Mouse (Mus musculus) CH12.LX (cell line): ENCODE data around the gene Grm8. TPM values are rescaled to one million over a fixed set of nuclear protein-coding genes. Genes with fewer than 3 reads are reported as not detected.

Experiments
- DNase-seq: peaks from one replicate; pipeline ENCODE4 v3.0.0-alpha.2; 2013; ENCODE audit errors: extremely low read depth
- H3K27ac ChIP-seq: 2 replicates; pipeline ENCODE4 v1.5.1; 2012; ENCODE audit warnings: low read depth, mild to moderate bottlenecking, control low read depth, moderate library complexity; ENCODE audit not compliant: insufficient read depth
- H3K27me3 ChIP-seq: replicated peaks from 2 replicates; pipeline ENCODE3; 2012; ENCODE audit warnings: inconsistent platforms
- H3K36me3 ChIP-seq, 2 experiments: replicated peaks in 1 of 2; 2 replicates each; pipeline versions ENCODE3 to v1.6.1; 2012; ENCODE audit warnings: inconsistent platforms in 1 of 2, low read length in 1 of 2, mild to moderate bottlenecking in 1 of 2, mixed read lengths in 1 of 2, moderate library complexity in 1 of 2; ENCODE audit not compliant: control insufficient read depth in 1 of 2, insufficient read depth in 1 of 2
- H3K4me1 ChIP-seq, 2 experiments: 2 replicates each; pipeline ENCODE4 v1.6.1; 2012; ENCODE audit warnings: inconsistent platforms in 1 of 2, moderate library complexity in 1 of 2; ENCODE audit not compliant: insufficient read depth in 2 of 2, control insufficient read depth in 1 of 2
- H3K4me2 ChIP-seq: 2 replicates; pipeline ENCODE4 v1.6.1; 2012; ENCODE audit warnings: low read depth, mild to moderate bottlenecking, control low read depth; ENCODE audit not compliant: poor library complexity, insufficient read depth, severe bottlenecking
- H3K4me3 ChIP-seq, 3 experiments: fragments of 150-350 bp in 1 of 3; sonication (generic) in 1 of 3; replicated peaks in 1 of 3; 2 replicates each; pipeline versions ENCODE3 to v1.5.1; 2011 to 2012; ENCODE audit warnings: low read depth in 2 of 3, low read length in 2 of 3, mild to moderate bottlenecking in 2 of 3, moderate library complexity in 2 of 3, control low read depth in 1 of 3, improper control_type of control experiment in 1 of 3, inconsistent platforms in 1 of 3, mixed read lengths in 1 of 3; ENCODE audit not compliant: poor library complexity in 1 of 3
- H3K79me2 ChIP-seq: replicated peaks from 2 replicates; pipeline ENCODE4 v1.6.1; 2012; ENCODE audit warnings: mild to moderate bottlenecking, moderate library complexity; ENCODE audit not compliant: control insufficient read depth, poor library complexity, insufficient read depth, severe bottlenecking; ENCODE audit errors: extremely low read depth
- H3K9ac ChIP-seq: 2 replicates; pipeline ENCODE4 v1.6.1; 2012; ENCODE audit warnings: low read depth, mild to moderate bottlenecking, control low read depth, moderate library complexity; ENCODE audit not compliant: insufficient read depth
- H3K9me3 ChIP-seq: replicated peaks from 2 replicates; pipeline ENCODE3; 2012; ENCODE audit warnings: low read length, inconsistent platforms, mixed read lengths
- CHD1 ChIP-seq: IDR thresholded peaks from 2 replicates; pipeline ENCODE4 v1.6.1; 2012; ENCODE audit warnings: low read depth, low read length, improper control_type of control experiment, inconsistent platforms
- CHD2 ChIP-seq: IDR thresholded peaks from 2 replicates; pipeline ENCODE4 v1.6.1; 2011; ENCODE audit warnings: low read length, improper control_type of control experiment
- CTCF ChIP-seq, 2 experiments: IDR thresholded peaks in 1 of 2; conservative IDR thresholded peaks in 1 of 2; 2 replicates each; pipeline ENCODE4 v1.5.1; 2011 to 2012; ENCODE audit warnings: low read depth in 2 of 2, low read length in 2 of 2, improper control_type of control experiment in 1 of 2, inconsistent platforms in 1 of 2, mild to moderate bottlenecking in 1 of 2, moderate library complexity in 1 of 2
- E2F4 ChIP-seq: IDR thresholded peaks from 2 replicates; pipeline ENCODE4 v1.6.1; 2011; ENCODE audit warnings: low read depth, low read length, improper control_type of control experiment; ENCODE audit not compliant: insufficient replicate concordance
- ELF1 ChIP-seq: IDR thresholded peaks from 2 replicates; pipeline ENCODE4 v1.6.1; 2014; ENCODE audit warnings: low read depth, mild to moderate bottlenecking, inconsistent platforms, low read length, improper control_type of control experiment
- ETS1 ChIP-seq: conservative IDR thresholded peaks from 2 replicates; pipeline ENCODE4 v1.6.1; 2012; ENCODE audit warnings: low read depth, mild to moderate bottlenecking, inconsistent platforms, low read length, improper control_type of control experiment, moderate library complexity
- GABPA ChIP-seq: IDR thresholded peaks from 2 replicates; pipeline ENCODE4 v1.6.1; 2012; ENCODE audit warnings: low read depth, low read length, improper control_type of control experiment, inconsistent platforms; ENCODE audit not compliant: insufficient replicate concordance
- IRF4 ChIP-seq: IDR thresholded peaks from 2 replicates; pipeline ENCODE4 v1.6.1; 2014; ENCODE audit warnings: low read depth, mild to moderate bottlenecking, inconsistent platforms, low read length, improper control_type of control experiment
- JUN ChIP-seq: IDR thresholded peaks from 2 replicates; pipeline ENCODE4 v1.6.1; 2011; ENCODE audit warnings: low read depth, mild to moderate bottlenecking, low read length, improper control_type of control experiment, moderate library complexity; ENCODE audit not compliant: insufficient read depth
- JUND ChIP-seq: conservative IDR thresholded peaks from 2 replicates; pipeline ENCODE4 v1.6.1; 2011; ENCODE audit warnings: low read depth, low read length, improper control_type of control experiment
- KAT2A ChIP-seq: IDR thresholded peaks from 2 replicates; pipeline ENCODE4 v1.6.1; 2012; ENCODE audit warnings: low read length, improper control_type of control experiment, inconsistent platforms; ENCODE audit not compliant: insufficient replicate concordance
- MAFK ChIP-seq: IDR thresholded peaks from 2 replicates; pipeline ENCODE4 v1.6.1; 2011; ENCODE audit warnings: low read length, improper control_type of control experiment; ENCODE audit not compliant: insufficient replicate concordance
- MAX ChIP-seq: IDR thresholded peaks from 2 replicates; pipeline ENCODE4 v1.6.1; 2011; ENCODE audit warnings: low read length, improper control_type of control experiment
- MAZ ChIP-seq: IDR thresholded peaks from 2 replicates; pipeline ENCODE4 v1.6.1; 2012; ENCODE audit warnings: low read depth, mild to moderate bottlenecking, inconsistent platforms, low read length, improper control_type of control experiment, moderate library complexity
- NELFE ChIP-seq: IDR thresholded peaks from 2 replicates; pipeline ENCODE4 v1.6.1; 2011; ENCODE audit warnings: low read depth, low read length, improper control_type of control experiment
- NRF1 ChIP-seq: IDR thresholded peaks from 2 replicates; pipeline ENCODE4 v1.6.1; 2014; ENCODE audit warnings: low read depth, mild to moderate bottlenecking, inconsistent platforms, low read length, improper control_type of control experiment, moderate library complexity
- POLR2AphosphoS2 ChIP-seq: IDR thresholded peaks from 2 replicates; pipeline ENCODE4 v1.6.1; 2011; ENCODE audit warnings: low read depth, low read length, improper control_type of control experiment
- RAD21 ChIP-seq: IDR thresholded peaks from 2 replicates; pipeline ENCODE4 v1.6.1; 2011; ENCODE audit warnings: low read depth, mild to moderate bottlenecking, low read length, improper control_type of control experiment, moderate library complexity
- RCOR1 ChIP-seq: conservative IDR thresholded peaks from 2 replicates; pipeline ENCODE4 v1.6.1; 2012; ENCODE audit warnings: low read depth, mild to moderate bottlenecking, inconsistent platforms, low read length, improper control_type of control experiment
- UBTF ChIP-seq: IDR thresholded peaks from 2 replicates; pipeline ENCODE4 v1.6.1; 2012; ENCODE audit warnings: low read depth, mild to moderate bottlenecking, inconsistent platforms, low read length, improper control_type of control experiment, moderate library complexity
- USF1 ChIP-seq: IDR thresholded peaks from 2 replicates; pipeline ENCODE4 v1.6.1; 2014; ENCODE audit warnings: low read depth, mild to moderate bottlenecking, inconsistent platforms, low read length, improper control_type of control experiment
- USF2 ChIP-seq: conservative IDR thresholded peaks from 2 replicates; pipeline ENCODE4 v1.6.1; 2011; ENCODE audit warnings: low read depth, low read length, improper control_type of control experiment
- ZC3H11A ChIP-seq: IDR thresholded peaks from 2 replicates; pipeline ENCODE4 v1.6.1; 2012; ENCODE audit warnings: low read depth, mild to moderate bottlenecking, inconsistent platforms, low read length, improper control_type of control experiment
- ZKSCAN1 ChIP-seq: IDR thresholded peaks from 2 replicates; pipeline ENCODE4 v1.6.1; 2012; ENCODE audit warnings: low read depth, inconsistent platforms, low read length, improper control_type of control experiment, borderline replicate concordance
- ZMIZ1 ChIP-seq: IDR thresholded peaks from 2 replicates; pipeline ENCODE4 v1.6.1; 2012; ENCODE audit warnings: low read depth, mild to moderate bottlenecking, inconsistent platforms, low read length, improper control_type of control experiment
- ZNF384 ChIP-seq: IDR thresholded peaks from 2 replicates; pipeline ENCODE4 v1.6.1; 2012; ENCODE audit warnings: low read depth, low read length, improper control_type of control experiment, inconsistent platforms
- dilution Hi-C: fragments of 300-500 bp; cut with MboI; formaldehyde crosslinking; loops from 2 replicates; pipeline ENCODE4 v1.14.3; 2020; ENCODE audit warnings: low sequenced_read_pairs; ENCODE audit not compliant: extremely low pct_unique_long_range_greater_than_20kb, extremely low pct_ligation_motif_present
- in situ Hi-C: fragments of 300-500 bp; cut with MboI; formaldehyde crosslinking; loops from 3 replicates; pipeline ENCODE4 v1.14.3; 2019; ENCODE audit warnings: low sequenced_read_pairs, low pct_ligation_motif_present, low pct_unique_long_range_greater_than_20kb, mixed read lengths
- polyA plus RNA-seq: library from polyadenylated mRNA; unstranded; fragments of >175 nt; gene quantifications from 2 replicates; pipeline ENCODE4 v1.2.1, GENCODE M21; 2012; ENCODE audit warnings: low read depth; ENCODE audit not compliant: insufficient read length
- total RNA-seq, 2 experiments: library from RNA; depleted of rRNA; stranded (reverse); fragments of 300-350 nt in 1 of 2; fragments of >200 nt in 1 of 2; gene quantifications; 2 replicates each; pipeline ENCODE4 v1.2.3; 2012 to 2014

The Grm8 gene
- total and polyA plus RNA-seq, 3 experiments = 0.08 to 0.72 (median 0.21) TPM

- Histone ChIP-seq H3K4me1 (no peaks in the 10 kb centered on the region), H3K79me2 (no peaks in the 10 kb centered on the region), H3K4me3 (no peak overlapping the region), H3K9ac (no peak overlapping the region), H3K27me3 (no peaks in the 10 kb centered on the region), H3K4me2 (no peak overlapping the region), H3K9me3 (no peaks in the 10 kb centered on the region), H3K27ac (no peak overlapping the region), H3K36me3 (no peaks in the 10 kb centered on the region)
- dilution Hi-C loops = no loop called here
- no peak for DNase-seq
- no peak for TF ChIP-seq ZC3H11A
- TF ChIP-seq ZMIZ1 = no peak
- no peak for TF ChIP-seq CHD1
- no peak for TF ChIP-seq MAFK
- TF ChIP-seq GABPA = no peak
- TF ChIP-seq IRF4 = no peak
- TF ChIP-seq JUN = no peak
- TF ChIP-seq ZKSCAN1 = no peak
- TF ChIP-seq NELFE = no peak
- no peak for TF ChIP-seq MAZ
- no peak for TF ChIP-seq USF2
- TF ChIP-seq USF1 = no peak
- in situ Hi-C loops = no loop called here
Observed at GRCm38 (mm10) chr6:27812789-27813188, 322.2 kb downstream of the Grm8 start.

- no peak for DNase-seq
- Histone ChIP-seq H3K27me3 (no peaks in the 10 kb centered on the region), H3K36me3 (no peaks in the 10 kb centered on the region), H3K4me1 (no peaks in the 10 kb centered on the region), H3K4me3 (no peak overlapping the region), H3K27ac (no peak overlapping the region), H3K9me3 (no peaks in the 10 kb centered on the region), H3K9ac (no peak overlapping the region), H3K4me2 (no peak overlapping the region), H3K79me2 (no peaks in the 10 kb centered on the region)
- in situ Hi-C loops = no loop called here
- dilution Hi-C loops = no loop called here
- no peak for TF ChIP-seq RCOR1
- TF ChIP-seq CHD2 = no peak
- TF ChIP-seq E2F4 = no peak
- TF ChIP-seq POLR2AphosphoS2 = no peak
- TF ChIP-seq NRF1 = no peak
- TF ChIP-seq MAX = no peak
- TF ChIP-seq MAZ = no peak
- no peak for TF ChIP-seq NELFE
- TF ChIP-seq JUND = no peak
- TF ChIP-seq ETS1 = no peak
- TF ChIP-seq UBTF = no peak
- TF ChIP-seq JUN = no peak
- no peak for TF ChIP-seq CTCF (conservative IDR thresholded peaks at IDR 0.05 in 1 of 2, IDR thresholded peaks at IDR 0.05 in 1 of 2; ENCODE audit: low read depth in 2 of 2, low read length in 2 of 2)
- no peak for TF ChIP-seq ELF1
- TF ChIP-seq ZNF384 = no peak
- no peak for TF ChIP-seq KAT2A
- no peak for TF ChIP-seq RAD21
Observed at GRCm38 (mm10) chr6:27809996-27810395, 325.0 kb downstream of the Grm8 start.
